Mouse (Mus musculus): ENCODE measurements at regions not wholly inside any gene's neighbourhood (a gene's known extent, or its start where the extent isn't known, plus 50 kb on each side); places are given as distances from the start of the nearest gene placed in this dataset.

- Histone ChIP-seq H3K4me1 (ENCODE audit: control insufficient read depth in 1 of 2, insufficient read depth in 2 of 2, low read length in 2 of 2) (no peaks in the 10 kb centered on the region), H3K36me3 (ENCODE audit: control insufficient read depth in 1 of 2, insufficient read depth in 2 of 2, low read length in 2 of 2) (no peaks in the 10 kb centered on the region), H3K4me3 (ENCODE audit: control insufficient read depth in 1 of 2, insufficient read depth in 1 of 2, low read depth in 2 of 2, low read length in 2 of 2) (no peak overlapping the region), H3K9me3 (replicated peaks; ENCODE audit: insufficient read depth, low read length) (no peaks in the 10 kb centered on the region), H3K79me2 (ENCODE audit: control insufficient read depth, insufficient read depth, low read length, poor library complexity) (no peaks in the 10 kb centered on the region), H3K27ac (ENCODE audit: control insufficient read depth, low read depth, low read length) (no peak overlapping the region), H3K27me3 (ENCODE audit: control insufficient read depth in 1 of 2, insufficient read depth in 2 of 2, low read length in 2 of 2) (no peaks in the 10 kb centered on the region; a peak in 1 of 4 replicates), H3K9ac (ENCODE audit: control insufficient read depth, low read depth, low read length, poor library complexity, severe bottlenecking) (no peak overlapping the region)
- no peak for TF ChIP-seq MXI1 (IDR thresholded peaks at IDR 0.05; ENCODE audit: low read depth, low read length)
- DNase-seq (ENCODE audit: low read depth, low spot score): no peak
These were observed 216.8 kb downstream of the Hhipl2 start for GRCm38 (mm10) chr1:183634836-183635235.

DNA sequence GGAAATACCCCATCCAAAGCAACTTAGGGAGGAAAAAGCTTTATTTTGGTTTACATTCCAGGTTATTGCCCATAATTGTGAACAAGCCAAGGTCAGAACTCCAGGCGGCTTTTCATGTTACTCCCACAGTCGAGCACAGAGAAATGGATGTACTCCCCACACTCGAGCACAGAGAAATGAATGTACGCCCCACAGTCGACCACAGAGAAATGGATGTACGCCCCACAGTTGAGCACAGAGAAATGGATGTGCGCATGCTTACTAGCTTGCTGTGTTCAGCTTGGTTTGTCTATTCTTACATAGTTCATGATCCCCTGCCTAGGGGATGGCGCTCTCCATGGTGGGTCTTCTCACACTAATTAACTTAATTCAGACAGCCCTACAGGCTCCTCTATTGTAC, 219.2 kb downstream of the Hhipl2 start:
- no peak for DNase-seq (ENCODE audit: low read depth, low spot score)
- H3K27me3 ChIP-seq (ENCODE audit: control insufficient read depth in 1 of 2, insufficient read depth in 2 of 2, low read length in 2 of 2): no peaks in the 10 kb centered on the region; a peak in 1 of 4 replicates
- H3K9ac ChIP-seq (ENCODE audit: control insufficient read depth, low read depth, low read length, poor library complexity, severe bottlenecking): no peak overlapping the region
- no peaks in the 10 kb centered on the region for H3K4me1 ChIP-seq (ENCODE audit: control insufficient read depth in 1 of 2, insufficient read depth in 2 of 2, low read length in 2 of 2)
- H3K4me3 ChIP-seq (ENCODE audit: control insufficient read depth in 1 of 2, insufficient read depth in 1 of 2, low read depth in 2 of 2, low read length in 2 of 2): no peak overlapping the region
- no peaks in the 10 kb centered on the region for H3K79me2 ChIP-seq (ENCODE audit: control insufficient read depth, insufficient read depth, low read length, poor library complexity)
- no peaks in the 10 kb centered on the region for H3K9me3 ChIP-seq (replicated peaks; ENCODE audit: insufficient read depth, low read length)
- H3K36me3 ChIP-seq (ENCODE audit: control insufficient read depth in 1 of 2, insufficient read depth in 2 of 2, low read length in 2 of 2): no peaks in the 10 kb centered on the region
- no peak for TF ChIP-seq E2F4 (IDR thresholded peaks at IDR 0.05; ENCODE audit: borderline replicate concordance, low read depth, low read length)
- TF ChIP-seq MXI1 (IDR thresholded peaks at IDR 0.05; ENCODE audit: low read depth, low read length): no peak
- no peak for TF ChIP-seq EP300 (IDR thresholded peaks at IDR 0.05; ENCODE audit: low read depth in 1 of 2, low read length in 2 of 2)
- no peak for TF ChIP-seq RAD21 (IDR thresholded peaks at IDR 0.05; ENCODE audit: low read depth, low read length)
- no peak for TF ChIP-seq MAX (IDR thresholded peaks at IDR 0.05; ENCODE audit: low read length)
- no peak for TF ChIP-seq SIN3A (IDR thresholded peaks at IDR 0.05; ENCODE audit: low read length)
- no peak for TF ChIP-seq BHLHE40 (IDR thresholded peaks at IDR 0.05; ENCODE audit: borderline replicate concordance, low read depth, low read length)
- TF ChIP-seq NELFE (IDR thresholded peaks at IDR 0.05; ENCODE audit: low read depth, low read length): no peak
- TF ChIP-seq RCOR1 (IDR thresholded peaks at IDR 0.05; ENCODE audit: low read depth, low read length): no peak
- no peak for TF ChIP-seq ZKSCAN1 (IDR thresholded peaks at IDR 0.05; ENCODE audit: low read depth, low read length)
- TF ChIP-seq GABPA (IDR thresholded peaks at IDR 0.05; ENCODE audit: low read depth, low read length): no peak
- no peak overlapping the region for H3K27ac ChIP-seq (ENCODE audit: control insufficient read depth, low read depth, low read length)

- Histone ChIP-seq H3K36me3 (ENCODE audit: control insufficient read depth in 1 of 2, insufficient read depth in 2 of 2, low read length in 2 of 2) (no peaks in the 10 kb centered on the region), H3K9me3 (replicated peaks; ENCODE audit: insufficient read depth, low read length) (no peaks in the 10 kb centered on the region), H3K9ac (ENCODE audit: control insufficient read depth, low read depth, low read length, poor library complexity, severe bottlenecking) (no peak overlapping the region), H3K79me2 (ENCODE audit: control insufficient read depth, insufficient read depth, low read length, poor library complexity) (no peaks in the 10 kb centered on the region), H3K4me1 (ENCODE audit: control insufficient read depth in 1 of 2, insufficient read depth in 2 of 2, low read length in 2 of 2) (no peaks in the 10 kb centered on the region), H3K27me3 (ENCODE audit: control insufficient read depth in 1 of 2, insufficient read depth in 2 of 2, low read length in 2 of 2) (no peaks in the 10 kb centered on the region; a peak in 1 of 4 replicates), H3K4me3 (ENCODE audit: control insufficient read depth in 1 of 2, insufficient read depth in 1 of 2, low read depth in 2 of 2, low read length in 2 of 2) (no peak overlapping the region), H3K27ac (ENCODE audit: control insufficient read depth, low read depth, low read length) (no peak overlapping the region)
- no peak for DNase-seq (ENCODE audit: low read depth, low spot score)
- TF ChIP-seq MAX (IDR thresholded peaks at IDR 0.05; ENCODE audit: low read length) (no peak), POLR2AphosphoS5 (IDR thresholded peaks at IDR 0.05; ENCODE audit: borderline replicate concordance, low read depth, low read length) (no peak), ZNF384 (IDR thresholded peaks at IDR 0.05; ENCODE audit: low read depth, low read length) (no peak), MAZ (IDR thresholded peaks at IDR 0.05; ENCODE audit: low read depth, low read length) (no peak), KAT2A (conservative IDR thresholded peaks at IDR 0.05; ENCODE audit: low read depth, low read length) (no peak), JUND (IDR thresholded peaks at IDR 0.05; ENCODE audit: low read depth, low read length) (no peak), HCFC1 (IDR thresholded peaks at IDR 0.05; ENCODE audit: low read depth, low read length) (no peak), ETS1 (IDR thresholded peaks at IDR 0.05; ENCODE audit: low read depth, low read length) (no peak), TBP (IDR thresholded peaks at IDR 0.05; ENCODE audit: low read depth, low read length) (no peak), BHLHE40 (IDR thresholded peaks at IDR 0.05; ENCODE audit: borderline replicate concordance, low read depth, low read length) (no peak), ZMIZ1 (IDR thresholded peaks at IDR 0.05; ENCODE audit: low read depth, low read length) (no peak), GATA1 (IDR thresholded peaks at IDR 0.05; ENCODE audit: low read depth, low read length) (no peak), USF1 (IDR thresholded peaks at IDR 0.05; ENCODE audit: low read depth, low read length) (no peak), SMC3 (IDR thresholded peaks at IDR 0.05; ENCODE audit: low read depth, low read length) (no peak), RCOR1 (IDR thresholded peaks at IDR 0.05; ENCODE audit: low read depth, low read length) (no peak)
These were observed 221.3 kb downstream of the Hhipl2 start for GRCm38 (mm10) chr1:183639332-183639731.

Data from MEL (cell line).